Mouse (Mus musculus): ENCODE measurements at regions not wholly inside any gene's neighbourhood (a gene's known extent, or its start where the extent isn't known, plus 50 kb on each side); places are given as distances from the start of the nearest gene placed in this dataset.

DNA sequence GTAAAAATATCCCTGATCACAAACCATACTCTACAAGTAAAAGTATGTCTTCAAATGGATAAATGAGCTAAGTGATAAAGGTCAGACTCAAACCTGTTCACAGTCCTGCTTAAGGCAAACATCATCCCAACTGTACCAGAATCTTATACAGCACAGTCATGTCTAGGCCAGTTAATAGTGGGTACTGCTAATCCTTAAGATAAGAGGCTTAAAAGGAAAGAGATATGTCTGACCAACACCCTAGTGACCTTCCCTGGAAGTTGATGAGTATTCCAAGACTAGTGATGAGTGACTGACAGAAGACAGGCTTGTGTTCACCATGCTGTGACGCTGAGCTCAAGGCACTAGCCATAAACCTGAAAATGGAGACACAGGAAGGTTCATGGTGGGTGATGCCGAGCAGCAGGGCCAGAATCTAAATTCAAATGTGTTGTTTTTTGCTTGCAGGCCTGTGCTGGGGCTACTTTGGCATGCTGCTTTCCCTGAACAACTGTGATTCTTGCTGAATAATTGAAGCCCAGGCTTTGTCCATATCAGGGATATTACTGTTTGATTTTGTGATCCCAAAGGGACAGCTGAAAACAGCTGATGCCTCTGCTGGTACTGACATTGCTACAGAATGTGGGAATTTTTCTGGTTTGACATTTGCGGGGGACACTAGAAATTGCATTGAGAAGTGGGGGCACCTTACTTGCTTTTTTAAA lies 699.9 kb downstream of the 1700064H15Rik start:
- H3K4me1 ChIP-seq, result no peaks in the 10 kb centered on the region
- no peaks in the 10 kb centered on the region for H3K9me3 ChIP-seq
- no peak overlapping the region for H3K9ac ChIP-seq
- no peaks in the 10 kb centered on the region for H3K36me3 ChIP-seq
- H3K4me2 ChIP-seq, result no peak overlapping the region
- no peaks in the 10 kb centered on the region for H3K27me3 ChIP-seq
- no peak for ATAC-seq (ENCODE audit: borderline replicate concordance, extremely low read depth, low FRiP score, low TSS enrichment)
- H3K4me3 ChIP-seq, result no peak overlapping the region
- H3K27ac ChIP-seq, result no peak overlapping the region
- WGBS, result 74% methylated on average over 3 of the region's 3 CpGs

DNA sequence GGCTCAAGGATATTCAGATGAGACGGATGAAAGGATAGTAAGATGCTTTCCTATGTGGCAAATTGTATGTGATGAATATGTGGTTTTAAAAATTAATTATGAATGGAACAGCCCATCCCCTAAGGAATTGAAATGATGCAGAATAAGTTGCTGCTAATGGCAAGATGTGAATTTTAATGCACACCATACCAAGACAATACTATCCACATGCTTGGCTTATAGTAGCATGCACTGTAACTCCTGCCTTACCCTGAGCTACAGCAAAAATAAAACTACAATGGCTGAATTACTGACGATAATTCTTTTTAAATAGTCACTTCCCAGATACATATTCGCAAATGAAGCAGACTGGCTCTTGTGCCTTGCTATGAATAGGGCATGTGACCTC lies 699.4 kb downstream of the 1700064H15Rik start:
- H3K27ac ChIP-seq, result no peak overlapping the region

GRCm38 (mm10) chr3:18932983-18933726 lies 695.3 kb downstream of the 1700064H15Rik start:
- H3K4me3 ChIP-seq, result no peak overlapping the region
- H3K36me3 ChIP-seq, result no peaks in the 10 kb centered on the region
- H3K4me2 ChIP-seq, result no peak overlapping the region
- ATAC-seq (ENCODE audit: borderline replicate concordance, extremely low read depth, low FRiP score, low TSS enrichment), result no peak
- H3K4me1 ChIP-seq, result no peaks in the 10 kb centered on the region
- H3K9me3 ChIP-seq, result no peaks in the 10 kb centered on the region
- no peaks in the 10 kb centered on the region for H3K27me3 ChIP-seq
- H3K9ac ChIP-seq, result no peak overlapping the region
- no peak overlapping the region for H3K27ac ChIP-seq
- WGBS, result 70% methylated on average over 13 of the region's 13 CpGs

More for the DNA sequence above, 699.4 kb downstream of the 1700064H15Rik start:
- no peaks in the 10 kb centered on the region for H3K4me1 ChIP-seq
- H3K4me2 ChIP-seq, result no peak overlapping the region
- H3K9ac ChIP-seq, result no peak overlapping the region
- no peaks in the 10 kb centered on the region for H3K27me3 ChIP-seq
- no peak overlapping the region for H3K4me3 ChIP-seq
- ATAC-seq (ENCODE audit: borderline replicate concordance, extremely low read depth, low FRiP score, low TSS enrichment), result no peak
- H3K36me3 ChIP-seq, result no peaks in the 10 kb centered on the region
- H3K9me3 ChIP-seq, result no peaks in the 10 kb centered on the region
- WGBS, result 84% methylated on average over 3 of the region's 3 CpGs

DNA sequence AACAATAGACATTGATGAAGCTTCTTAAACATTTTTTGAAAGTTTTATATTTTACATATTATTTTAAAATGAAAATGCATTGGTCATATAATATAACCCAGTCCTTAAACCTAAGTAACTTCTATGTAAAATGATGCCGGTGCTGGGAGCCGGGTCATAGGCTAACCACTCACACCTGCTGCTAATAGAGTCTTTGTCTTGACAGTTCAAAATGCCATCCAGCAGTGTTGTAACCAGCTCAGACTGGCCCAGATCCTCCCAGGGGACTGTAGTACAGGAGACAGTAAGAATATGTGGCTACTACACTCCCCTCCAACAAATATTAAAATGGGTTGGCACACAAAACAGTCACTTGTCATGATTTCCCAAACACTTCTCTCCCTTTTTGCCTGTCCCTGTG lies 693.6 kb downstream of the 1700064H15Rik start:
- Histone ChIP-seq H3K9ac (no peak overlapping the region), H3K36me3 (no peaks in the 10 kb centered on the region), H3K4me2 (no peak overlapping the region), H3K4me1 (no peaks in the 10 kb centered on the region), H3K27me3 (no peaks in the 10 kb centered on the region), H3K9me3 (no peaks in the 10 kb centered on the region), H3K27ac (no peak overlapping the region), H3K4me3 (no peak overlapping the region)
- 84% methylated on average over 2 of the region's 2 CpGs for WGBS
- ATAC-seq (ENCODE audit: borderline replicate concordance, extremely low read depth, low FRiP score, low TSS enrichment), result no peak

GRCm38 (mm10) chr3:18937333-18938122 lies 690.9 kb downstream of the 1700064H15Rik start:
- no peak for ATAC-seq (ENCODE audit: borderline replicate concordance, extremely low read depth, low FRiP score, low TSS enrichment)
- Histone ChIP-seq H3K9me3 (no peaks in the 10 kb centered on the region), H3K9ac (no peak overlapping the region), H3K36me3 (no peaks in the 10 kb centered on the region), H3K27me3 (no peaks in the 10 kb centered on the region), H3K4me3 (no peak overlapping the region), H3K27ac (no peak overlapping the region), H3K4me2 (no peak overlapping the region), H3K4me1 (peaks cover 8% of the 10 kb centered on the region; the same call in 1 of the 2 replicates)
- WGBS, result 62% methylated on average over 20 of the region's 20 CpGs

- ATAC-seq (ENCODE audit: borderline replicate concordance, extremely low read depth, low FRiP score, low TSS enrichment), result peak; percentile 81; the same call in 1 of the 2 replicates
- Histone ChIP-seq H3K9me3 (no peaks in the 10 kb centered on the region), H3K4me1 (peaks cover 8% of the 10 kb centered on the region; the same call in 1 of the 2 replicates), H3K9ac (no peak overlapping the region), H3K36me3 (no peaks in the 10 kb centered on the region), H3K27ac (peak overlapping the region; percentile 11; the same call in 1 of the 2 replicates), H3K27me3 (no peaks in the 10 kb centered on the region), H3K4me2 (no peak overlapping the region), H3K4me3 (no peak overlapping the region)
- 24% methylated on average over 11 of the region's 11 CpGs for WGBS
Measured at GRCm38 (mm10) chr3:18941301-18942177, 686.9 kb downstream of the 1700064H15Rik start.

DNA sequence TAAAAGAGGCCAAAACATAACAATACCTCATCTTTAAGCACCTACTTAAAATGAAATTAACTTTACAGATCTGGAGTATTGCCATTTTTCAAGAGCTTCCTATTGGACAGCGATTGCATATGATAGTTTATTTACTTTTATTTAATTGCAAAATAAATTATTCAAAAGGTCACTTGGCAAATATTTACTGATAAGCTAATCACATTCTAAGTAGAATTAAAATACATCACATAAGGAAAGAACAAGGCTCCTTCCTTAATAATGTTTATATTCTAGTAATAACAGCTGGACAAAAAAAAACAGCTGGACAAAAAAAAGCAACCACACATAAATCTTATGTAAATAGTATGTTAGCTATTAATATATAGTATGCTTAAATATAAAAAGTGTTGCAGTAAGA lies 668.1 kb downstream of the 1700064H15Rik start:
- H3K36me3 ChIP-seq, result no peaks in the 10 kb centered on the region
- no peak overlapping the region for H3K4me2 ChIP-seq
- no peaks in the 10 kb centered on the region for H3K27me3 ChIP-seq
- 38% methylated on average over 1 of the region's 1 CpGs for WGBS
- no peak overlapping the region for H3K27ac ChIP-seq
- H3K4me1 ChIP-seq, result no peaks in the 10 kb centered on the region
- H3K9ac ChIP-seq, result no peak overlapping the region
- ATAC-seq (ENCODE audit: borderline replicate concordance, extremely low read depth, low FRiP score, low TSS enrichment), result no peak
- no peaks in the 10 kb centered on the region for H3K9me3 ChIP-seq
- no peak overlapping the region for H3K4me3 ChIP-seq

- no peaks in the 10 kb centered on the region for H3K27me3 ChIP-seq
- no peaks in the 10 kb centered on the region for H3K9me3 ChIP-seq
- H3K4me2 ChIP-seq, result no peak overlapping the region
- H3K27ac ChIP-seq, result no peak overlapping the region
- no peaks in the 10 kb centered on the region for H3K36me3 ChIP-seq
- no peak overlapping the region for H3K4me3 ChIP-seq
- 69% methylated on average over 3 of the region's 3 CpGs for WGBS
- H3K9ac ChIP-seq, result no peak overlapping the region
- H3K4me1 ChIP-seq, result no peaks in the 10 kb centered on the region
- no peak for ATAC-seq (ENCODE audit: borderline replicate concordance, extremely low read depth, low FRiP score, low TSS enrichment)
Measured at GRCm38 (mm10) chr3:18988662-18989061, 639.8 kb downstream of the 1700064H15Rik start.

- Histone ChIP-seq H3K27me3 (no peaks in the 10 kb centered on the region), H3K4me1 (no peaks in the 10 kb centered on the region), H3K4me2 (no peak overlapping the region; the same call in 1 of the 2 replicates), H3K9me3 (no peaks in the 10 kb centered on the region), H3K27ac (no peak overlapping the region), H3K36me3 (no peaks in the 10 kb centered on the region), H3K4me3 (no peak overlapping the region), H3K9ac (no peak overlapping the region)
- WGBS, result 41% methylated on average over 13 of the region's 13 CpGs
- no peak for ATAC-seq (ENCODE audit: borderline replicate concordance, extremely low read depth, low FRiP score, low TSS enrichment)
Measured at GRCm38 (mm10) chr3:18989577-18990240, 638.8 kb downstream of the 1700064H15Rik start.

DNA sequence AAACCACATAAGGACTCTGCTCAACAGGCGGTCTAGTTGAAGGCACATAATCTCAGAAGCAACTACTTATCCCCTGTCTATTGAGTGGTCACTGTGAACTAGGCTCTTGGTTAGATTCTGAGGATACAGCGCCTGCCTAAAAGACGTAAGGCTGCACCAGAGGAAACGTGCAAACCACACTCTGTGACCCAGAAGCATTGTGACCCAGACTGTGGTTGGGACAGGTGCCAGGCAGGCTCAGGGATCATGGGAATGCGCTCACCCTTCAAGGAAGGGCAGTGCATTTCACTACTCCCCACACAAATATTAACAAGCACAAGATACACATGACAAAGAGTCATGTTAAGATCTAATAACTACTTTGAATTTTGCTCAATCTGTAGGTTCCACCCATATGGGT lies 628.3 kb downstream of the 1700064H15Rik start:
- Histone ChIP-seq H3K27ac (no peak overlapping the region), H3K4me2 (no peak overlapping the region), H3K4me1 (no peaks in the 10 kb centered on the region), H3K4me3 (no peak overlapping the region), H3K9me3 (no peaks in the 10 kb centered on the region), H3K9ac (no peak overlapping the region), H3K27me3 (no peaks in the 10 kb centered on the region), H3K36me3 (no peaks in the 10 kb centered on the region)
- ATAC-seq (ENCODE audit: borderline replicate concordance, extremely low read depth, low FRiP score, low TSS enrichment), result no peak
- WGBS, result 73% methylated on average over 5 of the region's 5 CpGs

DNA sequence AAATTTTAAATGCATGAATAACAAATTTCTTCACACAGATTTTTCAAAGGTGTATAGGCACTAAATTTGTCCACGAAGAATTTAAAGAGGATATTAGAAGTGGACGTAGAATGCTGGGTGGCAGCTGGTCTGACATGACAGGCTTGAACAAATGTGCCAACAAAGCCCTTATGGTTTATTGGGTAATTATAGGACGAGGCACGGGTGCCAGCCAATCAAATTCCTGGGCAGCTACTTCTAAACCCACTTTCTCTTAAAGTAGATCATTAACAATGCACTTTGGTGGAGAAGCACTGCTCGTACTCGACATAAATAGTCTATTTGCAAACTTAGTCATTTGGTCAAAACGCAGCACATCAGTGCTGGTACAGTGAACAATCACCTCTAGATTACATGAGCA lies 626.4 kb downstream of the 1700064H15Rik start:
- Histone ChIP-seq H3K9me3 (no peaks in the 10 kb centered on the region), H3K9ac (no peak overlapping the region), H3K4me2 (no peak overlapping the region), H3K4me3 (no peak overlapping the region), H3K27ac (no peak overlapping the region), H3K36me3 (no peaks in the 10 kb centered on the region), H3K4me1 (no peaks in the 10 kb centered on the region), H3K27me3 (no peaks in the 10 kb centered on the region)
- ATAC-seq (ENCODE audit: borderline replicate concordance, extremely low read depth, low FRiP score, low TSS enrichment), result no peak
- 68% methylated on average over 7 of the region's 7 CpGs for WGBS
